Comparison of ENCODE assay signal across 15 mouse cellular contexts in genomic region chr3:90222455-90222854, GRCm38 (mm10). TPM values are rescaled to one million over a fixed set of nuclear protein-coding genes. Genes with fewer than 3 reads are reported as not detected.
"Had no signal": no experiment of that assay in that cellular context is flagged by ENCODE, and none has a peak within 500 bp of the region (broad histone marks: within the 10 kb centered on the region; RNA-seq: fewer than 3 reads in every experiment).

No protein-coding gene starts in this region.

- ATAC-seq: midbrain, embryonic 13.5 days had no signal

- H3K27me3 ChIP-seq: liver, embryonic 15.5 days; midbrain, embryonic 13.5 days; neural tube, embryonic 15.5 days had no signal

- H3K27ac ChIP-seq: layer of hippocampus, adult 2 months; liver, embryonic 15.5 days; macrophage; midbrain, embryonic 13.5 days; neural tube, embryonic 15.5 days; stomach, postnatal 0 days had no signal

- H3K36me3 ChIP-seq: liver, embryonic 15.5 days had no signal

- H3K9me3 ChIP-seq: liver, embryonic 15.5 days; midbrain, embryonic 13.5 days; neural tube, embryonic 15.5 days had no signal

- DNase-seq: kidney, adult 2 months; kidney, postnatal 10 days; kidney, postnatal 4 days; left cerebral cortex, postnatal 4 days; liver; lung, adult 2 months; lung, postnatal 10 days; thymus, postnatal 4 days had no signal

- H3K4me3 ChIP-seq: layer of hippocampus, adult 2 months; liver, embryonic 15.5 days; midbrain, embryonic 13.5 days; neural tube, embryonic 15.5 days had no signal

- H3K4me2 ChIP-seq: liver, embryonic 15.5 days; midbrain, embryonic 13.5 days had no signal

- H3K9ac ChIP-seq: liver, embryonic 15.5 days; midbrain, embryonic 13.5 days; neural tube, embryonic 15.5 days had no signal

RNA-seq across cellular contexts. Expression of gene Creb3l4, which starts 20.9 kb away (rescaled TPM):
- total RNA-seq: layer of hippocampus, adult 2 months; layer of hippocampus, postnatal 10 days had no signal
